Mouse (Mus musculus): ENCODE measurements around the gene Usp12. TPM values are rescaled to one million over a fixed set of nuclear protein-coding genes. Genes with fewer than 3 reads are reported as not detected.

Gene Usp12
- polyA plus RNA-seq, 1 experiment from 2014 or later: 8.6 TPM

GRCm38 (mm10) chr5:146765791-146766190 is 29.0 kb downstream of the Usp12 start:
- Histone ChIP-seq H3K27ac (replicated peaks in 1 of 2; ENCODE audit: control insufficient read depth in 1 of 2, insufficient read depth in 1 of 2, low read depth in 2 of 2, low read length in 2 of 2) (no peak overlapping the region), H3K4me2 (ENCODE audit: low read length) (no peak overlapping the region), H3K27me3 (ENCODE audit: control insufficient read depth, insufficient read depth, low read length) (no peaks in the 10 kb centered on the region), H3K4me3 (ENCODE audit: control insufficient read depth in 1 of 2, insufficient read depth in 1 of 2, low read depth in 1 of 2, low read length in 2 of 2) (no peak overlapping the region), H3K4me1 (ENCODE audit: control insufficient read depth in 2 of 2, insufficient read depth in 2 of 2, low read length in 2 of 2) (peaks cover 0 to 10% of the 10 kb centered on the region in 2 experiments; a peak in 2 of 4 replicates), H3K36me3 (ENCODE audit: control insufficient read depth, insufficient read depth, low read length) (peaks cover 55% of the 10 kb centered on the region), H3K9ac (ENCODE audit: low read length) (no peak overlapping the region), H3K9me3 (ENCODE audit: control insufficient read depth, low read length) (no peaks in the 10 kb centered on the region)
- no peak for ATAC-seq (ENCODE audit: insufficient number of reproducible peaks, insufficient read depth, low FRiP score, low read depth)
- 94% methylated on average over 5 of the region's 5 CpGs for WGBS

- Histone ChIP-seq H3K27me3 (ENCODE audit: control insufficient read depth, insufficient read depth, low read length) (no peaks in the 10 kb centered on the region), H3K4me2 (ENCODE audit: low read length) (no peak overlapping the region), H3K4me3 (ENCODE audit: control insufficient read depth in 1 of 2, insufficient read depth in 1 of 2, low read depth in 1 of 2, low read length in 2 of 2) (no peak overlapping the region), H3K4me1 (ENCODE audit: control insufficient read depth in 2 of 2, insufficient read depth in 2 of 2, low read length in 2 of 2) (peaks cover 2 to 18% of the 10 kb centered on the region in 2 experiments; a peak in 3 of 4 replicates), H3K36me3 (ENCODE audit: control insufficient read depth, insufficient read depth, low read length) (peaks cover 42% of the 10 kb centered on the region), H3K9me3 (ENCODE audit: control insufficient read depth, low read length) (0 out of 2 replicates have a peak, but pooled peaks cover 3% of the 10 kb centered on the region), H3K9ac (ENCODE audit: low read length) (no peak overlapping the region), H3K27ac (replicated peaks in 1 of 2; ENCODE audit: control insufficient read depth in 1 of 2, insufficient read depth in 1 of 2, low read depth in 2 of 2, low read length in 2 of 2) (no peak overlapping the region)
- WGBS: 73% methylated on average over 6 of the region's 6 CpGs
- no peak for ATAC-seq (ENCODE audit: insufficient number of reproducible peaks, insufficient read depth, low FRiP score, low read depth)
Observed at GRCm38 (mm10) chr5:146759159-146759558, 35.6 kb downstream of the Usp12 start.

GRCm38 (mm10) chr5:146757921-146758320 is 36.9 kb downstream of the Usp12 start:
- Histone ChIP-seq H3K4me1 (ENCODE audit: control insufficient read depth in 2 of 2, insufficient read depth in 2 of 2, low read length in 2 of 2) (peaks cover 2 to 18% of the 10 kb centered on the region in 2 experiments; a peak in 3 of 4 replicates), H3K4me3 (ENCODE audit: control insufficient read depth in 1 of 2, insufficient read depth in 1 of 2, low read depth in 1 of 2, low read length in 2 of 2) (no peak overlapping the region), H3K36me3 (ENCODE audit: control insufficient read depth, insufficient read depth, low read length) (peaks cover 49% of the 10 kb centered on the region), H3K9ac (ENCODE audit: low read length) (no peak overlapping the region), H3K27me3 (ENCODE audit: control insufficient read depth, insufficient read depth, low read length) (no peaks in the 10 kb centered on the region), H3K4me2 (ENCODE audit: low read length) (no peak overlapping the region), H3K9me3 (ENCODE audit: control insufficient read depth, low read length) (0 out of 2 replicates have a peak, but pooled peaks cover 3% of the 10 kb centered on the region), H3K27ac (replicated peaks in 1 of 2; ENCODE audit: control insufficient read depth in 1 of 2, insufficient read depth in 1 of 2, low read depth in 2 of 2, low read length in 2 of 2) (no peak overlapping the region)
- no peak for ATAC-seq (ENCODE audit: insufficient number of reproducible peaks, insufficient read depth, low FRiP score, low read depth)
- 35% methylated on average over 6 of the region's 6 CpGs for WGBS

- Histone ChIP-seq H3K36me3 (ENCODE audit: control insufficient read depth, insufficient read depth, low read length) (peaks cover 49% of the 10 kb centered on the region), H3K4me1 (ENCODE audit: control insufficient read depth in 2 of 2, insufficient read depth in 2 of 2, low read length in 2 of 2) (peaks cover 2 to 18% of the 10 kb centered on the region in 2 experiments; a peak in 3 of 4 replicates), H3K9me3 (ENCODE audit: control insufficient read depth, low read length) (0 out of 2 replicates have a peak, but pooled peaks cover 3% of the 10 kb centered on the region), H3K27ac (replicated peaks in 1 of 2; ENCODE audit: control insufficient read depth in 1 of 2, insufficient read depth in 1 of 2, low read depth in 2 of 2, low read length in 2 of 2) (no peak overlapping the region), H3K27me3 (ENCODE audit: control insufficient read depth, insufficient read depth, low read length) (no peaks in the 10 kb centered on the region), H3K9ac (ENCODE audit: low read length) (no peak overlapping the region; the same call in 1 of the 2 replicates), H3K4me3 (ENCODE audit: control insufficient read depth in 1 of 2, insufficient read depth in 1 of 2, low read depth in 1 of 2, low read length in 2 of 2) (no peak overlapping the region), H3K4me2 (ENCODE audit: low read length) (no peak overlapping the region)
- 87% methylated on average over 5 of the region's 5 CpGs for WGBS
- ATAC-seq (ENCODE audit: insufficient number of reproducible peaks, insufficient read depth, low FRiP score, low read depth): 0 out of 2 replicates have a peak, but pooled peaks have one; percentile 47
Observed at GRCm38 (mm10) chr5:146757316-146757715, 37.5 kb downstream of the Usp12 start.

- Histone ChIP-seq H3K9ac (ENCODE audit: low read length) (no peak overlapping the region), H3K4me3 (ENCODE audit: control insufficient read depth in 1 of 2, insufficient read depth in 1 of 2, low read depth in 1 of 2, low read length in 2 of 2) (no peak overlapping the region), H3K36me3 (ENCODE audit: control insufficient read depth, insufficient read depth, low read length) (peaks cover 59% of the 10 kb centered on the region), H3K4me2 (ENCODE audit: low read length) (no peak overlapping the region), H3K27ac (replicated peaks in 1 of 2; ENCODE audit: control insufficient read depth in 1 of 2, insufficient read depth in 1 of 2, low read depth in 2 of 2, low read length in 2 of 2) (no peak overlapping the region), H3K4me1 (ENCODE audit: control insufficient read depth in 2 of 2, insufficient read depth in 2 of 2, low read length in 2 of 2) (peaks cover 2 to 16% of the 10 kb centered on the region in 2 experiments; a peak in 3 of 4 replicates), H3K27me3 (ENCODE audit: control insufficient read depth, insufficient read depth, low read length) (no peaks in the 10 kb centered on the region), H3K9me3 (ENCODE audit: control insufficient read depth, low read length) (no peaks in the 10 kb centered on the region)
- ATAC-seq (ENCODE audit: insufficient number of reproducible peaks, insufficient read depth, low FRiP score, low read depth): no peak
- WGBS: 97% methylated on average over 8 of the region's 8 CpGs
Observed at GRCm38 (mm10) chr5:146753181-146753580, 41.6 kb downstream of the Usp12 start.

GRCm38 (mm10) chr5:146750958-146751357 is 43.8 kb downstream of the Usp12 start:
- no peaks in the 10 kb centered on the region for H3K27me3 ChIP-seq (ENCODE audit: control insufficient read depth, insufficient read depth, low read length)
- no peak overlapping the region for H3K4me3 ChIP-seq (ENCODE audit: control insufficient read depth in 1 of 2, insufficient read depth in 1 of 2, low read depth in 1 of 2, low read length in 2 of 2)
- H3K36me3 ChIP-seq (ENCODE audit: control insufficient read depth, insufficient read depth, low read length): peaks cover 61% of the 10 kb centered on the region
- H3K4me1 ChIP-seq (ENCODE audit: control insufficient read depth in 2 of 2, insufficient read depth in 2 of 2, low read length in 2 of 2): peaks cover 0 to 8% of the 10 kb centered on the region in 2 experiments; a peak in 2 of 4 replicates
- no peaks in the 10 kb centered on the region for H3K9me3 ChIP-seq (ENCODE audit: control insufficient read depth, low read length)
- no peak overlapping the region for H3K27ac ChIP-seq (replicated peaks in 1 of 2; ENCODE audit: control insufficient read depth in 1 of 2, insufficient read depth in 1 of 2, low read depth in 2 of 2, low read length in 2 of 2)
- H3K4me2 ChIP-seq (ENCODE audit: low read length): no peak overlapping the region
- no peak overlapping the region for H3K9ac ChIP-seq (ENCODE audit: low read length)
- ATAC-seq (ENCODE audit: insufficient number of reproducible peaks, insufficient read depth, low FRiP score, low read depth): no peak
- 81% methylated on average over 7 of the region's 7 CpGs for WGBS

- no peak overlapping the region for H3K4me2 ChIP-seq (ENCODE audit: low read length)
- no peaks in the 10 kb centered on the region for H3K9me3 ChIP-seq (ENCODE audit: control insufficient read depth, low read length)
- H3K27ac ChIP-seq (replicated peaks in 1 of 2; ENCODE audit: control insufficient read depth in 1 of 2, insufficient read depth in 1 of 2, low read depth in 2 of 2, low read length in 2 of 2): no peak overlapping the region
- no peaks in the 10 kb centered on the region for H3K27me3 ChIP-seq (ENCODE audit: control insufficient read depth, insufficient read depth, low read length)
- H3K4me1 ChIP-seq (ENCODE audit: control insufficient read depth in 2 of 2, insufficient read depth in 2 of 2, low read length in 2 of 2): peaks cover 0 to 8% of the 10 kb centered on the region in 2 experiments; a peak in 2 of 4 replicates
- H3K36me3 ChIP-seq (ENCODE audit: control insufficient read depth, insufficient read depth, low read length): peaks cover 56% of the 10 kb centered on the region
- H3K9ac ChIP-seq (ENCODE audit: low read length): no peak overlapping the region
- ATAC-seq (ENCODE audit: insufficient number of reproducible peaks, insufficient read depth, low FRiP score, low read depth): no peak
- H3K4me3 ChIP-seq (ENCODE audit: control insufficient read depth in 1 of 2, insufficient read depth in 1 of 2, low read depth in 1 of 2, low read length in 2 of 2): no peak overlapping the region
- 76% methylated on average over 7 of the region's 7 CpGs for WGBS
Observed at GRCm38 (mm10) chr5:146750273-146750672, 44.5 kb downstream of the Usp12 start.

GRCm38 (mm10) chr5:146749857-146750256 is 44.9 kb downstream of the Usp12 start:
- H3K9me3 ChIP-seq (ENCODE audit: control insufficient read depth, low read length): no peaks in the 10 kb centered on the region
- H3K36me3 ChIP-seq (ENCODE audit: control insufficient read depth, insufficient read depth, low read length): peaks cover 54% of the 10 kb centered on the region
- no peak overlapping the region for H3K27ac ChIP-seq (replicated peaks in 1 of 2; ENCODE audit: control insufficient read depth in 1 of 2, insufficient read depth in 1 of 2, low read depth in 2 of 2, low read length in 2 of 2)
- no peak for ATAC-seq (ENCODE audit: insufficient number of reproducible peaks, insufficient read depth, low FRiP score, low read depth)
- H3K9ac ChIP-seq (ENCODE audit: low read length): no peak overlapping the region
- H3K27me3 ChIP-seq (ENCODE audit: control insufficient read depth, insufficient read depth, low read length): no peaks in the 10 kb centered on the region
- WGBS: 75% methylated on average over 5 of the region's 5 CpGs
- H3K4me1 ChIP-seq (ENCODE audit: control insufficient read depth in 2 of 2, insufficient read depth in 2 of 2, low read length in 2 of 2): peaks cover 0 to 8% of the 10 kb centered on the region in 2 experiments; a peak in 2 of 4 replicates
- no peak overlapping the region for H3K4me3 ChIP-seq (ENCODE audit: control insufficient read depth in 1 of 2, insufficient read depth in 1 of 2, low read depth in 1 of 2, low read length in 2 of 2)
- no peak overlapping the region for H3K4me2 ChIP-seq (ENCODE audit: low read length)

Data from heart, embryonic 14.5 days (tissue).